Mouse (Mus musculus) spleen, adult 2 months (tissue): Measurements from ENCODE around the gene Asic2. TPM values are rescaled to one million over a fixed set of nuclear protein-coding genes. Genes with fewer than 3 reads are reported as not detected.

Source experiments
- DNase-seq, 2 experiments: peaks; one replicate each; pipeline versions ENCODE4 v3.0.0 to v3.0.0-alpha.2; 2012 to 2021; ENCODE audit warnings: low spot score in 2 of 2, low read depth in 1 of 2
- H3K27ac ChIP-seq: fragments of 200-500 bp; 2 replicates; pipeline ENCODE4 v1.5.1; 2012; ENCODE audit warnings: low read length, inconsistent platforms; ENCODE audit not compliant: insufficient read depth
- H3K27me3 ChIP-seq: fragments of 200-500 bp; 2 replicates; pipeline ENCODE4 v1.6.1; 2012; ENCODE audit warnings: mild to moderate bottlenecking, moderate library complexity, low read length, inconsistent platforms; ENCODE audit not compliant: control insufficient read depth, insufficient read depth
- H3K36me3 ChIP-seq: fragments of 200-500 bp; 2 replicates; pipeline ENCODE4 v1.6.1; 2012; ENCODE audit warnings: mild to moderate bottlenecking, low read length, inconsistent platforms; ENCODE audit not compliant: control insufficient read depth, insufficient read depth
- H3K4me1 ChIP-seq: fragments of 200-500 bp; 2 replicates; pipeline ENCODE4 v1.6.1; 2011; ENCODE audit warnings: inconsistent platforms; ENCODE audit not compliant: control insufficient read depth, insufficient read depth, insufficient read length
- H3K4me3 ChIP-seq: fragments of 200-500 bp; 2 replicates; pipeline ENCODE4 v1.5.1; 2011; ENCODE audit warnings: mild to moderate bottlenecking, inconsistent platforms; ENCODE audit not compliant: insufficient read depth, insufficient read length; ENCODE audit errors: extremely low read depth
- CTCF ChIP-seq: fragments of 200-500 bp; IDR thresholded peaks from 2 replicates; pipeline ENCODE4 v1.5.1; 2011; ENCODE audit warnings: mild to moderate bottlenecking, inconsistent platforms; ENCODE audit not compliant: insufficient read depth, insufficient read length, insufficient replicate concordance; ENCODE audit errors: extremely low read depth
- POLR2A ChIP-seq: fragments of 200-500 bp; IDR thresholded peaks from 2 replicates; pipeline ENCODE4 v1.6.1; 2011; ENCODE audit warnings: low read depth, low read length, inconsistent platforms
- WGBS: fragments of 180-500 bp; shearing (Covaris S2); methylation state at CpG from one replicate; pipeline ENCODE4 v1.1.7; 2018; 5-methylcytosine and 5-hydroxymethylcytosine counted together
- polyA plus RNA-seq: library from polyadenylated mRNA; depleted of rRNA; stranded (reverse); fragments of >200 nt; gene quantifications from 2 replicates; pipeline ENCODE4 v1.2.3, GENCODE M21; 2012

Asic2 gene
- polyA plus RNA-seq, 1 experiment = 0.46 TPM

DNA sequence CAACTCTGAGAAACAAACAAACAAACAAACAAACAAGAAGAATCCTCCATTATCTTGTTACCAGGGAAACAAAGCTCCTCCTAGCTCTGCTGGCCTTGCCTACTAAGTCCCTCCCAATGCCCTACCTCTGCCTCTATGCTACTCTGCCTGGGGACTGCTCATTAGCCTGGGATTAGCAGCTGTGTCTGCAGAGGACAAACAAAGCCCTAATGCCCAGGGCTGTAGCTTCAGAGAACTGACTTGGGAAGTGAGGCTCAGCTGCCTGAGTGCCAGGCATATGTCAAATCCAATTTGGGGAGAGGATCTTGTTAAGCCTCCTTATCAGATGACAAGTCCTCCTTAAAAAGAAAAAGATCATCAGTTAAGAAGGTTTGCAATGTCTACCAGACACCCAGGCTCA lies 41.9 kb downstream of the Asic2 start:
- Histone ChIP-seq H3K4me1 (no peaks in the 10 kb centered on the region), H3K4me3 (no peak overlapping the region)
- TF ChIP-seq POLR2A (no peak), CTCF (no peak)

GRCm38 (mm10) chr11:81923626-81924025 lies 44.6 kb downstream of the Asic2 start:
- Histone ChIP-seq H3K36me3 (no peaks in the 10 kb centered on the region), H3K4me1 (no peaks in the 10 kb centered on the region), H3K27me3 (no peaks in the 10 kb centered on the region), H3K27ac (no peak overlapping the region), H3K4me3 (no peak overlapping the region)
- no peak for DNase-seq
- TF ChIP-seq CTCF = no peak
- TF ChIP-seq POLR2A = no peak
- 80% methylated on average over 4 of the region's 4 CpGs for WGBS

More for the DNA sequence above, 41.9 kb downstream of the Asic2 start:
- H3K27me3 ChIP-seq = no peaks in the 10 kb centered on the region
- no peak for DNase-seq
- no peak overlapping the region for H3K27ac ChIP-seq
- H3K36me3 ChIP-seq = no peaks in the 10 kb centered on the region

GRCm38 (mm10) chr11:81923096-81923495 lies 45.2 kb downstream of the Asic2 start:
- WGBS = 17% methylated on average over 2 of the region's 2 CpGs

GRCm38 (mm10) chr11:81915501-81915900 lies 52.8 kb downstream of the Asic2 start:
- peaks cover 3% of the 10 kb centered on the region; the same call in 1 of the 2 replicates for H3K4me1 ChIP-seq
- TF ChIP-seq POLR2A = no peak
- TF ChIP-seq CTCF = no peak
- no peaks in the 10 kb centered on the region for H3K36me3 ChIP-seq
- no peak overlapping the region for H3K27ac ChIP-seq
- H3K4me3 ChIP-seq = no peak overlapping the region
- H3K27me3 ChIP-seq = no peaks in the 10 kb centered on the region
- DNase-seq = no peak
- 88% methylated on average over 6 of the region's 6 CpGs for WGBS

More at GRCm38 (mm10) chr11:81923096-81923495, 45.2 kb downstream of the Asic2 start:
- Histone ChIP-seq H3K4me1 (no peaks in the 10 kb centered on the region), H3K4me3 (no peak overlapping the region), H3K27ac (no peak overlapping the region), H3K27me3 (no peaks in the 10 kb centered on the region), H3K36me3 (no peaks in the 10 kb centered on the region)
- DNase-seq = no peak
- TF ChIP-seq CTCF = no peak
- no peak for TF ChIP-seq POLR2A

- Histone ChIP-seq H3K4me1 (peaks cover 9% of the 10 kb centered on the region; the same call in 1 of the 2 replicates), H3K36me3 (no peaks in the 10 kb centered on the region), H3K27me3 (no peaks in the 10 kb centered on the region), H3K4me3 (no peak overlapping the region), H3K27ac (no peak overlapping the region)
- TF ChIP-seq POLR2A = no peak
- 23% methylated on average over 4 of the region's 4 CpGs for WGBS
- no peak for DNase-seq
These were observed 55.2 kb downstream of the Asic2 start for GRCm38 (mm10) chr11:81913071-81913470.

DNA sequence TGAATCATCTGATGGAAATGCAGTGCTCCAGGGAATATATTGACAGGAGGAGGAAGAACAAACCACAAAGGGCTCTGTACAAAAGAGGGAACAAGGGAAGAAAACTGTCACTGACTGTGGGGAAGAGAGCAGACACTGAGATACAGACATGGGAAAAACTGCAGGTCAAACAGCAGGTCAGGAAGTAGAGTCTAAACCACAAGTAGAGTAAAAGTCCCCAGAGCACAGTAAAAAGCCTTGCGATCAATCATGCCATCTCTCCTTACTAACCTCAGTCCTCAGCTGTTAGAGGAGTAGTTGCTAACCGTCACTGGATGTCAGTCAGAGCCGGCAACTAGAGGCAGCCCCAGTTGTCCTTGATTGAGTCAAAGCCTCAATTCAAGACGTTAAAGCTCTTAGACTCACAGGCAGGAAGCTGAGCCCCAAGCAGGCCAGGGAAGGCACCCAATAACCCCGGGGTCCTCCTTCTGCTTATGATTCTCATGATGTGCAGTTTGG lies 58.8 kb downstream of the Asic2 start:
- DNase-seq = no peak
- H3K36me3 ChIP-seq = no peaks in the 10 kb centered on the region
- WGBS = 4% methylated on average over 5 of the region's 5 CpGs
- no peaks in the 10 kb centered on the region for H3K27me3 ChIP-seq
- no peak overlapping the region for H3K4me3 ChIP-seq
- peaks cover 9% of the 10 kb centered on the region; the same call in 1 of the 2 replicates for H3K4me1 ChIP-seq
- no peak for TF ChIP-seq POLR2A
- no peak for TF ChIP-seq CTCF
- H3K27ac ChIP-seq = no peak overlapping the region

- TF ChIP-seq POLR2A = no peak
- TF ChIP-seq CTCF = no peak
- Histone ChIP-seq H3K4me1 (peaks cover 9% of the 10 kb centered on the region; the same call in 1 of the 2 replicates), H3K4me3 (no peak overlapping the region), H3K27me3 (no peaks in the 10 kb centered on the region), H3K27ac (no peak overlapping the region), H3K36me3 (no peaks in the 10 kb centered on the region)
- WGBS = 80% methylated on average over 1 of the region's 1 CpGs
- no peak for DNase-seq
These were observed 59.5 kb downstream of the Asic2 start for GRCm38 (mm10) chr11:81908760-81909159.
